Mouse (Mus musculus) gastrocnemius, postnatal 36 days (tissue): ENCODE results near the gene Vapa. TPM values are rescaled to one million over a fixed set of nuclear protein-coding genes. Genes with fewer than 3 reads are reported as not detected.

Source experiments
- total RNA-seq, 2 experiments: library from RNA; stranded (reverse); gene quantifications; 2 replicates each; pipeline ENCODE4 v1.2.3; 2021

Vapa gene
- total RNA-seq, 2 experiments from 2014 or later, result 125 to 128 TPM

Other genes with a start within 250 kb of the Vapa start
- 10 to 100 TPM; 13.9 to 17.0 TPM for gene Tmem232, start 72.8 kb downstream of the Vapa start, total RNA-seq
- gene Txndc2, start 28.6 kb upstream of the Vapa start, total RNA-seq, result not detected
- gene Rab31, start 159.2 kb upstream of the Vapa start, total RNA-seq, result 1 to 10 TPM; 4.7 to 5.5 TPM
- gene Ppp4r1, start 169.0 kb upstream of the Vapa start, total RNA-seq, result 10 to 100 TPM; 23.8 to 28.5 TPM